Mouse (Mus musculus) myocyte (in vitro differentiated cells): Measurements from ENCODE around the gene Prr18.

Experiments used
- MYOD1 ChIP-seq, 3 experiments: IDR thresholded peaks; one replicate each; pipeline ENCODE4 v1.6.1; 2011; ENCODE audit warnings: control low read depth in 2 of 3, low read depth in 2 of 3, mild to moderate bottlenecking in 2 of 3, moderate library complexity in 1 of 3; ENCODE audit not compliant: insufficient read length in 2 of 3, control insufficient read depth in 1 of 3
- MYOG ChIP-seq, 3 experiments: IDR thresholded peaks; one replicate each; pipeline ENCODE4 v1.6.1; 2011; ENCODE audit warnings: control low read depth in 2 of 3, low read depth in 2 of 3, mild to moderate bottlenecking in 2 of 3; ENCODE audit not compliant: insufficient read length in 2 of 3, control insufficient read depth in 1 of 3, insufficient read depth in 1 of 3
- POLR2A ChIP-seq: IDR thresholded peaks from one replicate; pipeline ENCODE4 v1.6.1; 2011; ENCODE audit warnings: low read depth, mild to moderate bottlenecking, control low read depth, moderate library complexity; ENCODE audit not compliant: insufficient read length

DNA sequence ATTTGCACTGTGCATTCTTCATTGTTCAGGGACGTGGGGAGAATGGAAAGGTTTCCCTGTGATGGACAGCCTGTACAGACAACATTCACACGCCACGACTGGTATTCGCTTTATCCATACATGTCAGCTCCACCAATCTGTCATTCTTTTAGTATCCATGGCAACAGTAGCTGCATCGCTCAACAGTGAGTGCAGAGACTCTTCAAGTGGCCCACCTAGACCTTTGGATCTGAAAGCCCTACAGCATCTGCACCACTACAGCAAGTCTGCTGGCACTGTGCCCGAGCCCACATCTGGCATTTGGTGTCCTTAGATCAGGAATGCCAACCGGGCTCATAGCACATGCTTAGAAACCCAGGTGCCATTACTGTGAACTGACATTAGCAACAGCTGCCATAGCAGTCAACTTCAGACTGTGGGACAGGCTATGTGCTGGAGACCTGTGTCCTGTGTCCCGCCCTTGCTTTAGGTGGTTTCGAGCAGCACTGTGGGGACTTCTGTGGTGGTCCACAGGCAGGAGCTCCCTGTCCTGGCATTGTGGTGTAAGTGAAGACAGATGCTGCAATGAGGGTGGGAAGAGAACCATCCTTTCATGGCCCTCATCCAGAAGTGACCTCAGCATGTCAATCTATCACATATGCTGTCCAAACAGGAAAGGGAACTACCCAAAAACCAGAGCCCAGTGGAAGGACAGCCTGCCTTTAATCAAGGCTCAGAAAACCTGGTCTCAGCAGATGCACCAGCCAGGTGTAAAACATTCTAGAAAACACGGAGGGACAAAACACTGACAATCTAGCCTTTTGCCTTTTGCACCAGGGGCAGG, 24.2 kb downstream of the Prr18 start:
- TF ChIP-seq MYOD1 (IDR thresholded peaks at IDR 0.05; ENCODE audit: control insufficient read depth in 1 of 3, insufficient read length in 2 of 3, low read depth in 2 of 3) (no peak), POLR2A (no peak), MYOG (IDR thresholded peaks at IDR 0.05; ENCODE audit: control insufficient read depth in 1 of 3, insufficient read depth in 1 of 3, insufficient read length in 2 of 3, low read depth in 2 of 3) (no peak)
